Mouse (Mus musculus) common myeloid progenitor, adult 5-6 weeks (primary cell): Measurements from ENCODE around the gene Srgap2. TPM values are rescaled to one million over a fixed set of nuclear protein-coding genes. Genes with fewer than 3 reads are reported as not detected.

Experiments used
- ATAC-seq: replicated peaks from 2 replicates; pipeline ENCODE4 v1.8.0; 2016; ENCODE audit warnings: low read depth, mild to moderate bottlenecking, moderate TSS enrichment, inconsistent platforms; ENCODE audit not compliant: poor library complexity, severe bottlenecking
- total RNA-seq: library from RNA; stranded (forward); fragments of 200-1000, 187-1606 nt; gene quantifications from 2 replicates; pipeline ENCODE4 v1.2.3, GENCODE M21; 2017

Srgap2 gene
- total RNA-seq, 1 experiment from 2014 or later = 14.6 TPM

DNA sequence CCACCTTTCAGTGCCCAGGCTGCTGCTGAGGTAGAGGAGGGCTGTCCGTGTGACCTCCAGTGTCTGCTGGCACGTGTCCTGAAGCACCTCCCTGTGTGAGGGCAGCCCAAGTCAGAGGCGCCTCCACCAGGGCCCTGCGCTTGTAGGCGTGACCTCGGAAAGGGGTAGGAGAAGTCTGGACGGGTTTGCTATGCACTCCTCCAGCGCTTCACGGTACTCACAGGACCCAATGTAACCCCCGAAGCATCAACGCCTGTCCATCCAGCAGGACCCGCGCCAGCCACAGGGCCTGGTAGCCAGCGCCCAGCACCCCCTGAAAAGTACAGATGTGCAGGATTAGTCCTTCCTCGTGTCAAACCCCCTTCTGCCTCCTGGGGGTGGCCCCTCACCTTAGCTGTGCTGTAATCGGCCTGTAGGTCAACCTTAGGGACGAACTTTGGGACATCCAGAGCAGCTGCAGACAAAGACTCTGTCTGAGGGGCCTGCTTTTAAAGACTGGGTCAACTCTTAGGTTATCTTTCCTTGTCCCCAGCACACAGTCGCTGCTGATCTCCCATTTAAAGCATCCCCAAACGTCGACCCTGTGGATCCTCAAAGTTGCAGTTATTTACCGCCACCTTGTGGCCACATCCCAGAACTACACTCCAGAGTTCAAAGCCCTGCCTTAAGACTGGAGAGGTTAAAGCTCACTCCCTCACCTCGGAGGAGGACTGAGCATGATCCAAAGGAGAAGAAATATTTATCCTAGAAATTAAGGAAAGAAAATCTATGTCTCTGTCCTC is 257.2 kb downstream of the Srgap2 start:
- peak; percentile 85 for ATAC-seq

DNA sequence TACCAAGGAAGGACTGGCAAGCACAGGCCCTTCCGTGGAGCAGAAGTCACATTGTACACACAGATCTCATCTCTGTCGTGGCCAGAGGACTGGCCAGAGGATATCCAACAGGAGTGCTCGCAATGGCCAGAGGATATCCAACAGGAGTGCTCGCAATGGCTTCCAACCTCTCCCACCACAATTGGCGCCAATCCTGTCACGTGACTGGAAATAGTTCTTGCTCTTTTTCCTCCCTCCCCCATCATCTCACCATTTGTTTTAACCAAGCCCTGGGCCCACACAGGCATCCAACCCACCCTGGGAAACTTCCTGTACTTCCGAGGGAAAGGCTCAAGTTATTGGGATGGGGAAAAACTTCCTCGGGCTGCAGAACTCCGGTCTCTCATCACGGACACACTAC is 258.4 kb downstream of the Srgap2 start:
- no peak for ATAC-seq

- ATAC-seq = no peak
Observed at GRCm38 (mm10) chr1:131263905-131264304, 263.2 kb downstream of the Srgap2 start.

GRCm38 (mm10) chr1:131260309-131260656 is 266.9 kb downstream of the Srgap2 start:
- peak; percentile 81 for ATAC-seq

- ATAC-seq = no peak
Observed at GRCm38 (mm10) chr1:131259632-131260308, 267.4 kb downstream of the Srgap2 start.

DNA sequence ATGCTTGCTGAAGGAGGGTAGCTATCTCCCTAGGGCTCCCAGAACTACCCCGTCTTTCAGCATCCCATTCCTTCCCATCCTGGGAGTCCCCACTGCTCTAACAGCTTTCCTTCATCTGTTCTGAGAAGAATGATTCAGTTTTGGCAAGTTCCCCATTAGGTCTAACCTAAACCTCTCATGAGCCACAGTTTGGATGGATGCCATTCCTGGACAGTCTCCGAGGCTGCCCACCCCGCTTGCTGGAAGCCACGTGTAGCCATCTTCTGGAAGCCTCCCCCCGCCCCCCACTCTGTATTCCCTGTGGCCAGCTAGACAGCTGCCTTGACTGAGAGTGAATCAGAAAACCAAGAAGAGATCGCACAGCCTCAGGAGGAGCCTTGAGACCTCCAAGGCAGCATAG is 269.9 kb downstream of the Srgap2 start:
- no peak for ATAC-seq

GRCm38 (mm10) chr1:131252516-131253250 is 274.5 kb downstream of the Srgap2 start:
- peak; percentile 47 for ATAC-seq

- peak; percentile 34 for ATAC-seq
Observed at GRCm38 (mm10) chr1:131246433-131247395, 280.4 kb downstream of the Srgap2 start.

DNA sequence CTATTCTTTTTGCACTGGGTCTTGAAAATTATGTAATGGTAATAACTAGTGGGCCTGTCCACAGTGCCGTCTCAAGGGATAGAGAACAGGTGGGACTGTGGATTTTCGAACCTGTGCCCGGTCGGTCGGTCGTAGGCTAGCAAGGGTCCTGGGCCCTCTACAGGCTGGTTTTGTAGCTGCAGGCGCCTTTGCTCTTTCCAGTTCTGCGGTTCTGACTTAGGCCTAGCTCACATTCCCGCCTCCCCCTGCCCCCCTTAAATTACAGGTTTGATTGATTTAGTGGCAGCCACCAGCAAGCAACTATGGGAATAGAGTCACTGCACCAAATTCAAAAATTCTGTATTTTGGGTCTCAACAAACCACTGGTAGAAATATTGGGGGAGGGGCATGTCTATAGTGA is 281.2 kb downstream of the Srgap2 start:
- ATAC-seq = peak; percentile 66

DNA sequence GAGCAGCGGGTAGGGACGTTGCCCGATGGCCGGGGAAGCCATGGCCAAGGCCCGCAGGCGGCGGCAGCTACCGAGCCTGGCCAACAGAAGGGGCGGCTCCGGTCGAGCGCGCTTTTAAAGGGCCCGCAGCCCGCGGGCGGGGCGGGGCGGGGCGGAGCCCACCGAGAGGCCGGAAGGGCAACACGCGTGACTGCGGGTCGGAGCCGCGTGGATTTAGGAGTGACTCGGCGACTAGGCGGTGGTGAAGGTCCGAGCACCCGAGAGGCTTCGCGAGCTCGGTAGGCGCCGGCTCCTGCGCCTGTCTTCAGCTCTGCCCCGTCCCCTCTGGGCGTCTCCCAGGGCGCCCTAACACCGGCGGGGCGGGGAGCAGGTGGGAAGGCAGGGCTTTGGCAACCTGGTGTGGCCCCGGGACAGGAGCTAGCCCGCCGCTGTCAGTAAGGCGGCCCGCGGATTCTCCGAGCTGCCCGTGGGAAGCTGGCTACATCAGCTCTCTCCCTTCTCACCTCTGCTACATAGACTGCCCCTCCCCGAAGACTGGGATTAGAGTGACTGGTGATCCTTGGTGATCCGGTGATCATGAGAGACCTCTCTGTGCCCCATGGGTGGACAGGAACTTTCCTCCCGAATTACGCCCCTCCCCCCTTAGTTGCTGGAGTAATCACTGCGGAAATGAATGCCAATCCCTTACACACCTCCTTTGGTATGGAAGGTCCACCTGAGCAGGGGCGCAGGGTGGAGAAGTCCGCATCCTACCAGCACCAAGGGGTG is 281.9 kb downstream of the Srgap2 start, which contains the start of gene Rassf5:
Gene Rassf5 (minus strand): TSS at position 170 of the 768 bp plus-strand sequence.
- ATAC-seq = peak; percentile 20

- no peak for ATAC-seq
Observed at GRCm38 (mm10) chr1:131244536-131245088, 282.5 kb downstream of the Srgap2 start.

GRCm38 (mm10) chr1:131242956-131243355 is 284.2 kb downstream of the Srgap2 start:
- ATAC-seq = no peak

- ATAC-seq = no peak
Observed at GRCm38 (mm10) chr1:131239576-131240193, 287.5 kb downstream of the Srgap2 start.

DNA sequence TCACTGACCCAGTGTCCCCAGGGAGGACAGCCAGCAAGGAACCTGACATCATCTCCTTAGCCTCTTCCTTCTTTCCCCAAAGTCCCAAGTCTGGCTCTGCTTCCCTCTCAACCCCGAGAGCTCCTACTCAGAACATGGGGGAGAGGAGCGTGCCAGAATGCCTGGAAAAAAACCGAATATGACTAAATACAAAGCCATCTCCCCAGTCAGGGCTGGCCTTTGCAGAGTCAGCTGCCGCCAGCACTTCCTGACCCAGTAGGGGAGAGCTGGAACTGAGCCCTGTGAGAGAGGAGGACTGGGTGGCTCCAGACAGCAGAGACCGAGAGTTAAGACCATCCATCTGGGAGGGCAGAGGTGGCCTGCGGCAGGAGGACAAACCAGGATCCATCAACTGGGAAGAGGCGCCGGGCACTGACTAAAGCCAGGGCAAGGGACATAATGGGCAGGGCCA is 288.2 kb downstream of the Srgap2 start:
- ATAC-seq = no peak

DNA sequence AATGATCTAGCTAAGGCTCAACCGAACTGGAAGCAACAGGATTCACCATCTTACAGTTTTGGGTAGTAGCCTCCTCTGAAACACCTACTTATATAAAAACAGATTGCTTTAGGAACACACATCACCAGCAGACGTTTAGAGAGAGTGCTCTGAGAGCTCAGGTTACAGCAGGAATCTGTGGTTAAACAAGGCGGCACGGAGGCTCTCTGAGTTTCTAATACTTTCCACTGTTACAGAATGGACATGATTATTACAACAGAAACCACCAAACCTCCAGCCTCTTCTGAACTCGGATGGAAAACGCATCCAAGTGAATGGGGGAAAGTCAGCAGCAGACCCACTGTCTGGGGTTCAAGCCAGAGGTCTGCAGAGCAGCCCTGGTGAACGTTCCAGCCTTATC is 291.1 kb downstream of the Srgap2 start:
- ATAC-seq = no peak
